Mouse (Mus musculus) lung, embryonic 16.5 days (tissue): ENCODE data around the gene Rell1. TPM values are rescaled to one million over a fixed set of nuclear protein-coding genes. Genes with fewer than 3 reads are reported as not detected.

Source experiments
- ATAC-seq: fragments of 200-750 bp; cut with Nextera tagmentation; 2 replicates; pipeline ENCODE4 v1.8.0; 2017; ENCODE audit warnings: low read depth, mild to moderate bottlenecking, moderate library complexity
- H3K27ac ChIP-seq: fragments of 300-500 bp; sonication (generic); 2 replicates; pipeline ENCODE4 v1.5.1; 2014; ENCODE audit warnings: mild to moderate bottlenecking, control low read depth, low read length
- H3K27me3 ChIP-seq: fragments of 300-500 bp; sonication (generic); 2 replicates; pipeline ENCODE4 v1.6.1; 2014; ENCODE audit warnings: low read depth, low read length, mixed read lengths; ENCODE audit not compliant: control insufficient read depth, insufficient read depth
- H3K36me3 ChIP-seq: fragments of 300-500 bp; sonication (generic); 2 replicates; pipeline ENCODE4 v1.6.1; 2014; ENCODE audit warnings: low read length; ENCODE audit not compliant: control insufficient read depth, insufficient read depth
- H3K4me1 ChIP-seq: fragments of 300-500 bp; sonication (generic); replicated peaks from 2 replicates; pipeline ENCODE4 v1.6.1; 2014; ENCODE audit warnings: low read length, mixed read lengths; ENCODE audit not compliant: control insufficient read depth, insufficient read depth
- H3K4me2 ChIP-seq: fragments of 300-500 bp; sonication (generic); 2 replicates; pipeline ENCODE4 v1.6.1; 2014; ENCODE audit warnings: low read depth, low read length, control low read depth
- H3K4me3 ChIP-seq: fragments of 300-500 bp; sonication (generic); 2 replicates; pipeline ENCODE4 v1.5.1; 2014; ENCODE audit warnings: mild to moderate bottlenecking, low read length, control low read depth
- H3K9ac ChIP-seq: fragments of 300-500 bp; sonication (generic); 2 replicates; pipeline ENCODE4 v1.6.1; 2014; ENCODE audit warnings: low read length, control low read depth
- H3K9me3 ChIP-seq: fragments of 300-500 bp; sonication (generic); 2 replicates; pipeline ENCODE4 v1.6.1; 2016; ENCODE audit warnings: low read length; ENCODE audit not compliant: control insufficient read depth
- WGBS: fragments of 180-500 bp; shearing (Covaris S2); extraction: QIAGEN DNeasy Blood & Tissue Kit; methylation state at CpG from one replicate; pipeline ENCODE4 v1.1.7; 2014; 5-methylcytosine and 5-hydroxymethylcytosine counted together
- polyA plus RNA-seq: library from polyadenylated mRNA; unstranded; fragments of >200 nt; fragmentation: Nextera tagmentation; extraction: Ambion mirVana; gene quantifications from 2 replicates; pipeline ENCODE4 v1.2.1, GENCODE M21; 2015

Gene Rell1
- polyA plus RNA-seq, 1 experiment from 2014 or later = 27.4 TPM

DNA sequence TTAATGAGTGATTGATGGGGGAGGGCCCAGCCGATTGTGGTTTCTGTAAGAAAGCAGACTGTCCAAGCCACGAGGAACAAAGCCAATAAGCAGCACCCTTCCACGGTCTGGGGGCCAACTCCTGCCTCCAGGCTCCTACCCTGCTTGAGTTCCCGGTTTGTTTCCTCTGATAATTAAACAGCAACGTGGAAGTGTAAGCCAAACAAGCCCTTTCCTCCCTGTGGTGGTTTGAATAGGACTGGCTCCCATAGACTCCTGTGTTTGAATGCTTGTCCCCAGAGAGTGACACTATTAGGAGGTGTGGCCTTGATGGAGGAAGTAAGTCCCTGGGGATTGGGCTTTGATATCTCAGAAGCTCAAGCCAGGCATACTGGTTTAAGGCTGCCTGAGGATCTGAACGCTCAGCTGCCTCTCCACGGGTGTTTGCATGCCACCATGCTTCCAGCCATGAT lies 1.6 kb upstream of the Rell1 start:
- H3K4me1 ChIP-seq = peaks cover 36% of the 10 kb centered on the region
- peak overlapping the region; percentile 62 for H3K27ac ChIP-seq
- no peak for ATAC-seq
- H3K9ac ChIP-seq = no peak overlapping the region
- H3K9me3 ChIP-seq = no peaks in the 10 kb centered on the region
- 0 out of 2 replicates have a peak overlapping the region, but pooled peaks have one; percentile 9 for H3K4me2 ChIP-seq
- no peak overlapping the region for H3K4me3 ChIP-seq
- no peaks in the 10 kb centered on the region for H3K27me3 ChIP-seq
- no peaks in the 10 kb centered on the region for H3K36me3 ChIP-seq
- WGBS = 9% methylated on average over 7 of the region's 7 CpGs

DNA sequence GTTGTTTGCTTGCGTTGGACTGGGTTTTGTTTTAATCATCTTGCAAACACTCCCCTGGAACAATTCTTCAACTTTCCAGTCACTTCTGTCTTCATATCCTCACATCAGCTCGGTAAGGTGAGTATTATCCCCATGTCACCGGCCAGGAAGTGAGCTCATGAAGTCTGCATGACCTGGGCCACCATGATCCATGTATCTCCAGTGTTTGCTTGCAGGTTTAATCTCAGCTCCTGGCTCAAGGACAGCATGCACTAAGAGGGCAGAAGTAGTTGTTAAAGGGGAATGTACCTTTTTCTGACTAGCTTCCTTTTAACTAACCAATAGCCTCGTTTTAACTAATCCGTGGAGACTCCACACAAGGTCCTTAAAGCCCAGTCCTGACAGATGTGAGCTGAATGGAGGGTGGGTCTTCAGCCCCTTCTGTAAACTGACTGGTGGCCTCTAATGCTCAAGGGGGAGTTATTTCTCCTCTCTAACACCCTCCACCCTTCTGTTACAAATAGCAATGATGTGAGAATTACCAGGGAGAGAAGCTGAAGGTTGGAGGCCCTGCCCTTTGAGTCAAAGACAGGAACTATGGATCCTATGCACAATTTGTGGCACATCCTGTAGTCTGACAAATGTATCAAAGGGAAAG lies 897 bp upstream of the Rell1 start:
- Histone ChIP-seq H3K36me3 (no peaks in the 10 kb centered on the region), H3K4me2 (peak overlapping the region; percentile 82), H3K27ac (peak overlapping the region; percentile 24), H3K27me3 (no peaks in the 10 kb centered on the region), H3K9me3 (no peaks in the 10 kb centered on the region), H3K4me3 (peak overlapping the region; percentile 82), H3K9ac (peak overlapping the region; percentile 5; the same call in 1 of the 2 replicates), H3K4me1 (peaks cover 36% of the 10 kb centered on the region)
- whole genome bisulfite sequencing = 14% methylated on average over 5 of the region's 5 CpGs
- no peak for ATAC-seq

DNA sequence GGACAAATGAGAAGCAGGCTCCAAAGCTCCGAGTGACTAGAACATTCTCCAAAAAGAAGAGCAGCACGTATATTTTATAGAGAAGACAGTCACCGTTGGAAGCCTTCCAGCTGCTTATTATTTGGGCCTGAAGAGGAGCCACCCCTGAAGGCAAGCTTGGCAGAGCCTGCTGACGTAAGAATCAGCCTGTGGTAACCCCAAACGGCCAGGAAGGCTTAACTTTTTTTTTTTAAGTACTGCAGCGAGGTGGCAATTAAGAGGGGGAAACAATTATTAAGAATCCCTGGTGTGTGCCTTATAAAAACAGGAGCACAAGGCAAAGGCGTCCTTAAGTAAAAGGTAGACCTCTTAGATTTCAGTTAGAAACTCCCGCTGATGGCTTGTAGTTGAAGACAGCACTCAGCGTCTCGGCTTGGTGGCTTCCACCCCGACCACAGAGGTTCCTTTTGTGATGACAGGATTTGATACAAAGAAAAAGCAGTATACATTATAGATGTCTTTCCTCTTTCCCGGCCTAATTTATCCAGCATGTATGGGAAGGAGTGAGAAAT lies 1.0 kb downstream of the Rell1 start:
- peak overlapping the region; percentile 91 for H3K9ac ChIP-seq
- no peaks in the 10 kb centered on the region for H3K36me3 ChIP-seq
- WGBS = 3% methylated on average over 12 of the region's 12 CpGs
- peaks cover 39% of the 10 kb centered on the region for H3K4me1 ChIP-seq
- ATAC-seq = no peak
- peak overlapping the region; percentile 82 for H3K4me2 ChIP-seq
- H3K27ac ChIP-seq = peak overlapping the region; percentile 80
- peak overlapping the region; percentile 82 for H3K4me3 ChIP-seq
- H3K27me3 ChIP-seq = no peaks in the 10 kb centered on the region
- no peaks in the 10 kb centered on the region for H3K9me3 ChIP-seq

DNA sequence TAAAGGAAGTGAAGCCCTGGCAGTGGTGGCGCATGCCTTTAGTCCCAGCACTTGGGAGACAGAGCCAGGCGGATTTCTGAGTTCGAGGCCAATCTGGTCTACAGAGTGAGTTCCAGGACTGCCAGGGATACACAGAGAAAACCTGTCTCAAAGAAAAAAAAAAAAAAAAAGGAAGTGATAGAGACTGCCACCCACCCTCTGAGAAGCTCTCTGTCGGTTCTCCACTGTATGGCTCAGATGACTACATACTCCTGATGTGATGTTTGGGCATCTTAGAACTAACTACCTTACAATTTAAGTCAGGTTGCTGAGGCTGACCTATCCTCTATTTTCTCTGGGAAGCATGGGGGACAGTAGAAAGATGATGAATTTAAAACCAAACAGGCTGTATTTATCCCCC lies 2.3 kb downstream of the Rell1 start:
- H3K4me2 ChIP-seq = no peak overlapping the region
- H3K9me3 ChIP-seq = no peaks in the 10 kb centered on the region
- no peak overlapping the region for H3K9ac ChIP-seq
- H3K27me3 ChIP-seq = no peaks in the 10 kb centered on the region
- no peaks in the 10 kb centered on the region for H3K36me3 ChIP-seq
- peaks cover 39% of the 10 kb centered on the region for H3K4me1 ChIP-seq
- WGBS = 74% methylated on average over 4 of the region's 4 CpGs
- no peak for ATAC-seq
- H3K27ac ChIP-seq = no peak overlapping the region
- no peak overlapping the region for H3K4me3 ChIP-seq

DNA sequence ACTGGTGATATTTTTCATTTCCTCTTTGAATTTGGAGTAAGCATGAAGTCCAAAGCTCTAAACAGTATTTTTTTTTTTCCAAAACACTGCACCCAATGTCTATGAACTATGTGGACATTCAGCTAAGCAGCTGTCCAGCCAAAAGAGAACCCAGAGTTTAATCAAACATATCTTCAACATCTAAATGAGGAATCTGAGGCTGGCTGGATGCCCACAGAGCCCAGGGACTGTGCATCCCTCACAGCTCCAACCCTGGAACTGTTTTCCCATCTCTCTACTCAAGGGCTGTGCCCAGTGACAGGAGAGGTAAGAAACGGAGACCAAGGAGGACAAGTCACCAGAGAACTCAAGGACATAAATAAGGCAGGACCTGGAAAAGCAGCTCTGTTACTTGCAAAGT lies 2.8 kb downstream of the Rell1 start:
- Histone ChIP-seq H3K27ac (no peak overlapping the region), H3K9ac (no peak overlapping the region), H3K4me2 (no peak overlapping the region), H3K4me1 (peaks cover 36% of the 10 kb centered on the region), H3K9me3 (no peaks in the 10 kb centered on the region), H3K27me3 (no peaks in the 10 kb centered on the region), H3K4me3 (no peak overlapping the region), H3K36me3 (no peaks in the 10 kb centered on the region)
- WGBS = 54% methylated on average over 1 of the region's 1 CpGs
- ATAC-seq = no peak

DNA sequence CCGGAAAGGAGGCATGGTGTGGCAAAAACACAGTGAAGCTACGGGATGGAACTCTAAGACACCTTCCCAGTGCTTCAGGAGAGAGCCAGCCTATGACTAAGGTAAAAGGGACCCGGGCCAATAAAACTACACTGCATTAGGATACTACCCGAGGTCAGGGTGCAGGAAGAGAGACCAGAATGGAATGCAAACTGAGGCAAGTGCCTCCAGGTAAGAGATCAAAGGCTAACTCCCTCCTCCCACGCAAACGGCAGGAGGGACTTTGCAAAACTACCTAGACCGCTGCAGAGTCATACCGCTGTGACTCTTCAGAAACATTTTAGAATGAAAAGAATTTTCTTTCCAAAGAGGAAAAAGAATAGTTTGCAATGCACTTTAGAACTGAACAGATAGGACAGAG lies 4.1 kb downstream of the Rell1 start:
- H3K9ac ChIP-seq = no peak overlapping the region
- no peak overlapping the region for H3K27ac ChIP-seq
- no peak overlapping the region for H3K4me2 ChIP-seq
- no peaks in the 10 kb centered on the region for H3K36me3 ChIP-seq
- no peak overlapping the region for H3K4me3 ChIP-seq
- 48% methylated on average over 8 of the region's 8 CpGs for WGBS
- no peaks in the 10 kb centered on the region for H3K27me3 ChIP-seq
- no peak for ATAC-seq
- H3K9me3 ChIP-seq = no peaks in the 10 kb centered on the region
- peaks cover 22% of the 10 kb centered on the region for H3K4me1 ChIP-seq

DNA sequence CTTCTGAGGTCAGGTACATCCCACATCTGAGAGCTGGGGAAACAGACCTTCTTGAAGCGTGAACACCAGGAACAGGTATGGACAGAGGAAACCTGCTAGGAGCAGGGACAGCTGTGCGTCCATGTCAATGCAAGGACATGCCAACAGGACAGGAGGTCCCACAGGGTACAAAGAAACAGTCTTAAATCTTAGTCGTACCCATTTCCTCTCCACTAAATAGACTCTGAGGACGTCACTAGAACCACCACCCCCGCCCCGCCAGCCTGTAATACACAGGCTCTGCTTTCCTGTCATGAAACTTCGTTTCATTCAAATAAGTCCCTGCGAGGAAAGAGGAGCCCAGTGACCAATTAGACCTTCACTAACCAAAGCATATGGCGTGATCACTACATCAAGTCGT lies 7.0 kb downstream of the Rell1 start:
- no peak for ATAC-seq
- no peak overlapping the region for H3K4me3 ChIP-seq
- no peak overlapping the region for H3K4me2 ChIP-seq
- WGBS = 87% methylated on average over 10 of the region's 10 CpGs
- H3K36me3 ChIP-seq = no peaks in the 10 kb centered on the region
- H3K9ac ChIP-seq = no peak overlapping the region
- H3K9me3 ChIP-seq = no peaks in the 10 kb centered on the region
- H3K4me1 ChIP-seq = peaks cover 10% of the 10 kb centered on the region
- H3K27me3 ChIP-seq = no peaks in the 10 kb centered on the region
- no peak overlapping the region for H3K27ac ChIP-seq

DNA sequence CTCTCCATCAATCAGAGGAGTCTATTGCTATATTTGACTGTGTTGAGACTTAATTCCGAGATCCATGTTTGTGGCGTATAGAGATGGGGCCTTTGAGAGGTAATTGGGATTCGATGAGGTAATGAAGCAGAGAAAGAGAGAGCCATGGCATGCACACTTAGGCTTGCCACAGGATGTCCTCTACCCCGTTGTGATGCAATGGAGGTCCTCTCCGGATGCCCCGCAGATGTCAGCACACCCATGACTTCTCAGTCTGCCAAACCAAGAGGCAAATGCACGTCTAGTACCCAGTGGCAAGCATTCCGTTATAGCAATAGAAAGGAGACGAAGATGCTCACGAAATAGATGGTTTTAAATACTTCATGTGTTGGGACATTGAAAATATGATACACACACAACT lies 8.1 kb downstream of the Rell1 start:
- H3K4me3 ChIP-seq = no peak overlapping the region
- no peak overlapping the region for H3K27ac ChIP-seq
- H3K4me2 ChIP-seq = no peak overlapping the region
- no peak for ATAC-seq
- WGBS = 91% methylated on average over 10 of the region's 10 CpGs
- H3K9ac ChIP-seq = no peak overlapping the region
- H3K27me3 ChIP-seq = no peaks in the 10 kb centered on the region
- no peaks in the 10 kb centered on the region for H3K9me3 ChIP-seq
- peaks cover 3% of the 10 kb centered on the region; the same call in 1 of the 2 replicates for H3K4me1 ChIP-seq
- no peaks in the 10 kb centered on the region for H3K36me3 ChIP-seq

DNA sequence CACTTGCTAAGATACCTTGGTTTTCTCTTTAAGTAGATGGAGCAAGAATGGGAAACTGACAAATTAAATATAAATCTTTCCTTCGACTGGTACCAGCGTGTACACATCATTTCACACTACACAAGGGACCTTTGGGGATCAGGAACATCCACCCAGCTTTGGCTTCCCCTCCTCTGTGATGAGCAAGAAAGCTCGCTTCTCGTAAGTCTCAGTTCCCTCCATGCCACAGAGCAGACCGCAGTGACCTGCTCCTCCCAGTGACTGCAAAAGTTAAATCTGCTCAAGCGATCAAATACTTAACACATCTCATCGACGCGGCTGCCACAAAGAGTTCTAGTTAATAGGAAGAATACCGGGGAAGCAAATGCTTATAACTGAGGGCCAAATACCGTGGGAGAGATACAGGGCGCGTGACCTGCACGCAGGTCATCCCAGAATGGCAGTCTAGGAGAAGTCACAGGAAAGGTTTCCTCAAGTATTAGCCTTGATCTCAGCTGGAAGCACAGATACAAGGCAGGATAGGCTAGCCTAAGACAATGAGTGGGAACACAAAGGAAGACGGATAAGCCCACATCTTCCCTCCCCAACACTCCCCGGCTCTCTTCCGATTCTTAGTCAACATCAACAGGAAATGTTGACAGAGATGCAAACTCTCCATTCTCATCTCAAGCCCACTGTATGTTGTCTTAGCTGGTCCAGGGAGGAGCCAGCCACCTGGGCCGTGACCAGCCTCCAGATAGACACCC lies 9.6 kb downstream of the Rell1 start:
- ATAC-seq = peak; percentile 15; the same call in 1 of the 2 replicates
- no peaks in the 10 kb centered on the region for H3K9me3 ChIP-seq
- H3K4me2 ChIP-seq = no peak overlapping the region
- no peaks in the 10 kb centered on the region for H3K4me1 ChIP-seq
- no peaks in the 10 kb centered on the region for H3K27me3 ChIP-seq
- H3K4me3 ChIP-seq = no peak overlapping the region
- no peaks in the 10 kb centered on the region for H3K36me3 ChIP-seq
- H3K9ac ChIP-seq = no peak overlapping the region
- WGBS = 59% methylated on average over 18 of the region's 18 CpGs
- H3K27ac ChIP-seq = peak overlapping the region; percentile 18; the same call in 1 of the 2 replicates
